Mouse (Mus musculus) forebrain, embryonic 13.5 days (tissue): ENCODE results near the gene Dtx3. TPM values are rescaled to one million over a fixed set of nuclear protein-coding genes. Genes with fewer than 3 reads are reported as not detected.

ENCODE experiments used
- ATAC-seq: fragments of 200-750 bp; cut with Nextera tagmentation; 2 replicates; pipeline ENCODE4 v1.8.0; 2017
- H3K27ac ChIP-seq: fragments of 300-500 bp; sonication (generic); 2 replicates; pipeline ENCODE4 v1.5.1; 2015; ENCODE audit warnings: inconsistent platforms, mild to moderate bottlenecking, moderate library complexity
- H3K27me3 ChIP-seq: fragments of 300-500 bp; sonication (generic); 2 replicates; pipeline ENCODE4 v1.6.1; 2015; ENCODE audit warnings: mild to moderate bottlenecking, inconsistent platforms
- H3K36me3 ChIP-seq: fragments of 300-500 bp; sonication (generic); 2 replicates; pipeline ENCODE4 v1.6.1; 2015; ENCODE audit warnings: mild to moderate bottlenecking, inconsistent platforms; ENCODE audit not compliant: poor library complexity, severe bottlenecking
- H3K4me1 ChIP-seq: fragments of 300-500 bp; sonication (generic); 2 replicates; pipeline ENCODE4 v1.6.1; 2015; ENCODE audit warnings: inconsistent platforms
- H3K4me2 ChIP-seq: fragments of 300-500 bp; sonication (generic); 2 replicates; pipeline ENCODE4 v1.6.1; 2015; ENCODE audit warnings: inconsistent platforms, mild to moderate bottlenecking, moderate library complexity
- H3K4me3 ChIP-seq: fragments of 300-500 bp; sonication (generic); 2 replicates; pipeline ENCODE4 v1.5.1; 2015; ENCODE audit warnings: mild to moderate bottlenecking, inconsistent platforms
- H3K9ac ChIP-seq: fragments of 300-500 bp; sonication (generic); 2 replicates; pipeline ENCODE4 v1.6.1; 2015; ENCODE audit warnings: mild to moderate bottlenecking, inconsistent platforms
- H3K9me3 ChIP-seq: fragments of 300-500 bp; sonication (generic); replicated peaks from 2 replicates; pipeline ENCODE4 v1.6.1; 2016; ENCODE audit warnings: inconsistent platforms
- WGBS: fragments of 180-500 bp; shearing (Covaris S2); methylation state at CpG from one replicate; pipeline ENCODE4 v1.1.7; 2015; 5-methylcytosine and 5-hydroxymethylcytosine counted together
- polyA plus RNA-seq: library from polyadenylated mRNA; unstranded; fragments of >200 nt; fragmentation: Nextera tagmentation; extraction: Ambion mirVana; gene quantifications from 2 replicates; pipeline ENCODE4 v1.2.1, GENCODE M21; 2015

Gene Dtx3
- polyA plus RNA-seq, 1 experiment from 2014 or later = 150 TPM

DNA sequence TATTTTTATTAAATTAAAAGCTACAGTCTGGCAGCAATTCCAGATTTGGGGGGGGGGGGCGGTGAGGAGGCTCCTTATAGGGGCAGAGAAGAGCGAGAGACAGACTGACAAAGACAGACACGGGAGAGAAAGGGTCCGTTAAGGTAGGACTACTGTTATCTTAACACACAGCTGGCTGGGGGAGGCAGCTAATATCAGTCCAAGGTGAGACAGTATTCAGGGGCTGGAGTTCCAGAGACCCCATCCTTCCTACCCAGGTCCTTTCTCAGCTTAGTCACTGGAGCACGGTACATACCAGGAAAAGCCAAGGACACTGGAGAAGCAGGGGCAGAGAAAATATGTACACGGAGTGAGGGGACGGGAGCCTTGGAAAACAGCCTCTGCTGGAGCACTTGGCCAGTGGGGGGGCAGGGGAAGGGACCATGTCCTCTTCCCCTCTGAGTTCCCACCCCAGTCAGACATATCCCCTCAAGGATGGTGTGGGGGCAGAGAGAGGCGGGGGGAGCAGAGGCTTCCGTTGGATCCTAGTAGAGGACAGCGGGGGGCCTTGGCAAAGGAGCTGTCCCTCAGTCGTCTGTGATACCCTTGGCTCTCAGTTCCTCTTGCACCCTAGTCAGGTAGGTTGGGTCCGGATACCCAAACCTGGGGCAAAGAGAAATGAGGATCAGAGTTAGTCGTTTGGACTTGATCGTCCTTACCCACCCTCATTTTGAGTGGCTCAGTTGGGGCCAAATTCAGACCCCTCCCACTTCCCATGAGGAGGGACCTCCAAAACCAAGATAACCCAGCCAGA, 4.9 kb downstream of the Dtx3 start:
- Histone ChIP-seq H3K4me3 (no peak overlapping the region), H3K27ac (peak overlapping the region; percentile 90; the same call in 1 of the 2 replicates), H3K36me3 (peaks cover 35% of the 10 kb centered on the region), H3K4me1 (peaks cover 44% of the 10 kb centered on the region), H3K9ac (no peak overlapping the region), H3K4me2 (peak overlapping the region; percentile 96), H3K9me3 (no peaks in the 10 kb centered on the region), H3K27me3 (no peaks in the 10 kb centered on the region)
- 36% methylated on average over 14 of the region's 14 CpGs for WGBS
- ATAC-seq = no peak

DNA sequence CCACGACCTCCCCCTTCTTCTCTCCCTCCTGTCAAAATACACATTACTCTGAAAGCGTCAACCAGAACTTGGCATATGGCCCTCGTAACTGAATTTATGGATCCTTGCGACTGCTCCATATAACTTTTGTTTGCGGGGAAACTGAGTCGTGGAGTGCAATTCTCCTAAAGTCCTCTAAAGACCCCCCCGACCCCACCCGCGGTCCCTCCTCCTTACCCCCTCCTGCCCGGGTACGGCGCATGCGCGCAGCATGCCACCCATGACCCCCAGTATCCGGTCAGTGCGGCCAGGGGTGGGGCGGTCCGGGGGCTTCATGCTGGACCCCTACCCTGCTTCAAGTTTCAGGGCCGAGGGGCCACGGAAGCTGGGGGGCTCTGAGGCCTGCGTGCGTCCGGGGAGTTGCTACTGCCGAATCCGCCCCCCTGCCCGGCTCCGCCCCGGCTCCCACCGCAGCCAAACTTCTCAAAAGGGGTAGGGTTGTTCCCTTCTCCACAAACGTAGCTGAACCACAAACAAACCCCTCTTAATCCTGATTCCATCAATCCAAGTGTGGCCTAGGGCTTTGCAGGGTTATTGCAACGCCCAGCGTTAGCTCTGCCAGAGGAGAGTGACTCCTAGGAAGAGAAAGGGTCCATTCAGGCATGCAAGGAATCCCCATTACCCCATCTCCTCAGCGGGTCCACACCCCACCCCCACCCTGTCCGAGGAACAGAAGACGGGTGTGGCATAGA, 5.7 kb downstream of the Dtx3 start, which contains the start of gene Arhgef25:
Arhgef25 (minus strand) TSS at position 433 of the 731 bp plus-strand sequence.
- ATAC-seq = no peak

DNA sequence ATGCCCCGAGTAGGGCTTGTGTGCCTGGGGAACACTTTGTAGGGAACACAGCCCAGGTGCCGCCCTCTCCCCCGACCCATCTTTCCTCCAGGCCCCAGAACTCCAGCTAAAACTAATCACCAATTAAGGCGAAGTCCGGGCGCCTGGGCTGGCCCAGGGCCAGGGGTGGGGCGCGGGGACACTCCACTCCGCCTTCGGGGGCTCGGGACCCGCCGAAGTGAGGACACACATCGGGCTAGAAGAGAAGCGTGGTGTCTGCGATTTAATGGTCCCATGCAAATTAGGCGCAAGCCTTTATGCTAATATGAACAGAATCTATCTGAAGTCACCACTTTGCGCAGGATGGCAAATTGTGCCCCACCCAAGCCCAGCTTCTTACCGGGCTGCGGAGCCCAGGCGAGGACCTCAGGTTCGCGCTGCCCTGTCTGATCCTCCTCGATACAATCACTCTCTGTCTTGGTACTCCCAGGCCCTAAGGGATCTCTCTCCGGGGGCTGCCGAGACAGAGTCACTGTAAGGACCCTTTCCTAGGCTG, 6.3 kb downstream of the Dtx3 start:
- under 1% methylated on average over 26 of the region's 26 CpGs for WGBS
- Histone ChIP-seq H3K4me1 (peaks cover 41% of the 10 kb centered on the region), H3K9me3 (no peaks in the 10 kb centered on the region), H3K4me3 (peak overlapping the region; percentile 71), H3K4me2 (peak overlapping the region; percentile 96), H3K27me3 (no peaks in the 10 kb centered on the region), H3K9ac (peak overlapping the region; percentile 84), H3K27ac (peak overlapping the region; percentile 90), H3K36me3 (peaks cover 35% of the 10 kb centered on the region)
- peak; percentile 23 for ATAC-seq

More for the DNA sequence above, 5.7 kb downstream of the Dtx3 start, which contains the start of gene Arhgef25:
- Histone ChIP-seq H3K4me3 (peak within 1 kb of the TSS; percentile 71), H3K9ac (peak within 1 kb of the TSS; percentile 84), H3K4me2 (peak within 1 kb of the TSS; percentile 96), H3K36me3 (peaks cover 35% of the 10 kb centered on the region), H3K4me1 (peaks cover 42% of the 10 kb centered on the region), H3K27ac (peak within 1 kb of the TSS; percentile 90), H3K9me3 (no peaks in the 10 kb centered on the region), H3K27me3 (no peaks in the 10 kb centered on the region)
- WGBS = 1% methylated on average over 35 of the region's 35 CpGs

DNA sequence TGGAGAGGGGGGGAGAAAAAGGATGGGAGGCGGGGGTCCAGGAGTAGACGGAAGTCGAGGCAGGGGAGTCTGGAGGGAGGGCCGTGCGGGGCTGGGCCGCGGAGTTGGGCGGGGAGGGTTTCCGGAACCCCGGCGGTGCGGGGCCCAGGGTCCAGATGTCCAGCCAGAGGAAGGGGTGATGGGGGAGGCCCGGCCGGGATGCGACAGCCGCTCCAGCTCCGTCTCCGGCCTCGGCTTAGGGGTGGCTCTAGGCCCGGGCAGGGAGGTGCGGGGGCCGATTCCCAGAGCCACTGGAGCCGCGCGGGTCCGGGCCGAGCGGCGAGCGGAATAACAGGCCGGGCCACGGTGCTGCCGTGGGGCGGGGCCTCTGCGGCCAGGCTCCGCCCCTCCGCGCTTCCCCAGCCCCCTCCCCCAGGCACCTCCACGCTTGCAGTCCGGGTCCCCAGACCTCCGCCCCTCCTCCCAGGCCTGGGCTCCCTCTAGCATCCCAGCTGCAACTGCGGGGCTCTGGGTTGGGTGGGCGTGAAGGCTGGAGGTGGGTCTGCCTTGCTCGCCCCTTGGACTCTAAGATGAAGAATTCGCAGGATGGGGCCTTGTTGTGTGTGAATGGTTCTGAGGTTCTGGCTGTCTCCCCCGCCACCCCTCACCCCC, 6.9 kb downstream of the Dtx3 start:
- ATAC-seq = peak; percentile 79
- Histone ChIP-seq H3K4me1 (peaks cover 47% of the 10 kb centered on the region), H3K9ac (peak overlapping the region; percentile 84), H3K36me3 (peaks cover 35% of the 10 kb centered on the region), H3K9me3 (no peaks in the 10 kb centered on the region), H3K27me3 (no peaks in the 10 kb centered on the region), H3K27ac (peak overlapping the region; percentile 90), H3K4me3 (peak overlapping the region; percentile 71), H3K4me2 (peak overlapping the region; percentile 96)
- WGBS = under 1% methylated on average over 26 of the region's 46 CpGs

DNA sequence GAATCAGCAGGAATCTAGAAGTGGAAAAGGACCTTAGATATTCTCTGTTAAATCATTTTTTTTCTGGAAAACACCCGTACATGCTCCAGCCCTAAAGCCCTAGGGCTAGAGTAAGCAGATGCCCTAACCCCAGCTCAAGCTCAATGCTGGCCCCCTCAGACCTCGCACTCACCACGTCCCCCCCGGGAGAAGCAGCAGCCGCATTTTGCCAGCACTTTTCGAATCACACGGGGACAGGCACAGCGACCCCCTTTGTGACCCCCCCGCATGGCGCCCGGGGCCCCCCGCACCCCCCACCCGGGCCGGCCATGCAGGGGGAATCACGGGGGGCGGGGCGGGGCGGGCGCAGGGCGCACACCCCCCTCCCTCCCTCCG, 7.5 kb downstream of the Dtx3 start:
- no peak for ATAC-seq
- WGBS = under 1% methylated on average over 15 of the region's 21 CpGs
- H3K4me2 ChIP-seq = peak overlapping the region; percentile 96
- H3K9me3 ChIP-seq = no peaks in the 10 kb centered on the region
- peaks cover 48% of the 10 kb centered on the region for H3K4me1 ChIP-seq
- H3K27ac ChIP-seq = peak overlapping the region; percentile 90
- no peaks in the 10 kb centered on the region for H3K27me3 ChIP-seq
- H3K9ac ChIP-seq = peak overlapping the region; percentile 84
- H3K36me3 ChIP-seq = peaks cover 33% of the 10 kb centered on the region
- peak overlapping the region; percentile 71 for H3K4me3 ChIP-seq

DNA sequence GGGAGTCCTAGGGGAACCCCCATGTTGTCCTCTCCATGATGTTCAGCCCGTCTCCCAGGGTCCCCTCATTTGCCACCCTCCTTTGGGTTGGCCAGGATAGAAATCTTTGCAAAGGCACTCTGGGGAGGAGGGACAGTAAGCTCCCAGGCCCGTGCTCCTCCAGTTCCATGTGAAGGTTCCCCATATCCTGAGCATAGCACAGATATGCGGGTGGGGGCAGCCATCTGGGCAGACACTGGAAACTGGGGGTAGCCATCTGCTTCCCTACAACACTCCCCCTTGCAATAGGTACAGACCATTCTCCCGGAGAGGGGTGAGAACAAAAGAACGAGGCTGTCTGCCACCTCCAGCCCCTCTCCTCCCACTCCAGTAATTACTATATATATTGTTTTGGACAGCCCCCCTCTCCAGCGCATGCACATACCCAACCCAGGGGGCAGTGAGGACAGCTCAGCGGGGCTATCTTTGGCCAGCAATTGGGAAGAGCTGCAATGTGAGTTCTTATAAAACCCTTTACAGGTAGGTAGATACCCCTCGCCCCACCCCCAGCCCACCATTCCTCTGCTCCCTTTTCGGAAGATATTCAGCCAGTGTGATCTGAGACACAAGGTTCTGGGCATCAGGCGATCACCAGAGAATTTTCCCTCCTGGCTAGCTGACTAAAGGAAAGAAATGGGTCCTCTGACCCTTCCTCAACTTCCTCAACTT, 8.0 kb downstream of the Dtx3 start:
- H3K4me3 ChIP-seq = peak overlapping the region; percentile 71
- peak overlapping the region; percentile 90 for H3K27ac ChIP-seq
- H3K4me1 ChIP-seq = peaks cover 48% of the 10 kb centered on the region
- peaks cover 27% of the 10 kb centered on the region for H3K36me3 ChIP-seq
- peak overlapping the region; percentile 96 for H3K4me2 ChIP-seq
- no peaks in the 10 kb centered on the region for H3K9me3 ChIP-seq
- WGBS = 29% methylated on average over 10 of the region's 10 CpGs
- peak overlapping the region; percentile 84 for H3K9ac ChIP-seq
- peak; percentile 36 for ATAC-seq
- 0 out of 2 replicates have a peak, but pooled peaks cover 3% of the 10 kb centered on the region for H3K27me3 ChIP-seq

DNA sequence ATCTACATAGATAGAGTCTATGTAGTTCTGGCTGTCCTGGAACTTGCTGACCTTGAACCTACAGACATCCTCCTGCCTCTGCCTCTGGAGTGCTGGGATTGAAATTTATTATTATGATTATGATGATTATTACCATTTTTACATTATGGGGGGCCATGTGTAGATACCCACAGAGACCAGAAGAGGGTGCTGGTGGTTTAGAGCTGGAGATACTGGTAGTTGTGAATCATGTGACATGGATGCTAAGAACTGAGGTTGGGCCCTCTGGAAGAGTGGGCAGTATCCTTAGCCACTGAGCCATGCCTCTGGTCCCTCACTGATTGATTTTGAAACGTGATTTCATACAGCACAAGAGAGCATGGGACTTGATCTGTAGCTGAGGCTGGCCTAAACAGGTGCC, 9.1 kb downstream of the Dtx3 start:
- H3K36me3 ChIP-seq = peaks cover 19% of the 10 kb centered on the region
- 83% methylated on average over 1 of the region's 1 CpGs for WGBS
- peaks cover 10% of the 10 kb centered on the region for H3K27me3 ChIP-seq
- no peak overlapping the region for H3K4me3 ChIP-seq
- no peak overlapping the region for H3K9ac ChIP-seq
- H3K27ac ChIP-seq = no peak overlapping the region
- H3K4me2 ChIP-seq = peak overlapping the region; percentile 96; the same call in 1 of the 2 replicates
- H3K4me1 ChIP-seq = peaks cover 48% of the 10 kb centered on the region
- H3K9me3 ChIP-seq = no peaks in the 10 kb centered on the region
- ATAC-seq = no peak

DNA sequence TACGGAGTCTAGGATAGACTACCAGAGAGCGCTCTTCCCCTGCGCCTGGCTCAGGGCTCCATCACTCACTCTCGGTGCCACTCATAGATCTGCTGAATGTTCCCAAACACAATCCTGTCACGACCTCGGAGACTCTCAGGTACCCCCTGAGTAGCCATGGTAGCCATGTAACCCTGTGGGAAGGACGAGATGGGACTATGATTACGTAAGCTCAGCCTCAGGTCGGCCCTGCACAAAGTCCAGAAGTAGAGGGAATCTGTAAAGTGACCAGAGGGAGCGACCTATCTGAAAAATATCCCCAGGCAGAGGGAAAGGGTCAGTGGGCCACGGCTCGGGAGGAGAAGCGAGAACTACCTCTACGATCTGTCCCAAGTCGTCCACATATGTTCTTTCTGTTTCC, 10.0 kb downstream of the Dtx3 start:
- Histone ChIP-seq H3K4me2 (no peak overlapping the region), H3K36me3 (peaks cover 9% of the 10 kb centered on the region; the same call in 1 of the 2 replicates), H3K4me1 (peaks cover 48% of the 10 kb centered on the region), H3K9ac (no peak overlapping the region), H3K27ac (no peak overlapping the region), H3K27me3 (peaks cover 19% of the 10 kb centered on the region), H3K4me3 (no peak overlapping the region), H3K9me3 (no peaks in the 10 kb centered on the region)
- ATAC-seq = no peak
- 84% methylated on average over 15 of the region's 15 CpGs for WGBS

DNA sequence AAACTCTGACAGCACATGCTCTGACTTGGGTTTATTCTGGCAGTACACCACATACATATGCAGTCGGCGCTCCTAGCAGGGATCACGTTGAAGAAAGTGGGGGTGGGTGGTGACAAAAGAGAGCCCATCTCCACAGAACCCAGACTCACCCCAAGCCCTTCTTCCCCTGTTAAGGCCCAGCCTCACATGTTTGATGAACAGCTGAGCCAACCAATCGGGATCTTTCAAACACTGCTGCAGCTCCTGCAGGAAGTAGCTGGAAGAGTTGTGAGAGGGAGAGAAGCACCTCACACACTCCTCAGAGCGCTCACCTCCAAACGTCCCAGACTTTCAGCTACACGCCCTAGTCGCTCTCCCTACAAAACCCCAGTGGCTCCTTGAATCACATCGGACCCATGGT, 10.4 kb downstream of the Dtx3 start:
- no peak for ATAC-seq
- 71% methylated on average over 9 of the region's 9 CpGs for WGBS
- Histone ChIP-seq H3K27ac (no peak overlapping the region), H3K36me3 (peaks cover 8% of the 10 kb centered on the region; the same call in 1 of the 2 replicates), H3K4me2 (no peak overlapping the region), H3K4me3 (no peak overlapping the region), H3K27me3 (peaks cover 23% of the 10 kb centered on the region), H3K4me1 (peaks cover 48% of the 10 kb centered on the region), H3K9me3 (no peaks in the 10 kb centered on the region), H3K9ac (no peak overlapping the region)

DNA sequence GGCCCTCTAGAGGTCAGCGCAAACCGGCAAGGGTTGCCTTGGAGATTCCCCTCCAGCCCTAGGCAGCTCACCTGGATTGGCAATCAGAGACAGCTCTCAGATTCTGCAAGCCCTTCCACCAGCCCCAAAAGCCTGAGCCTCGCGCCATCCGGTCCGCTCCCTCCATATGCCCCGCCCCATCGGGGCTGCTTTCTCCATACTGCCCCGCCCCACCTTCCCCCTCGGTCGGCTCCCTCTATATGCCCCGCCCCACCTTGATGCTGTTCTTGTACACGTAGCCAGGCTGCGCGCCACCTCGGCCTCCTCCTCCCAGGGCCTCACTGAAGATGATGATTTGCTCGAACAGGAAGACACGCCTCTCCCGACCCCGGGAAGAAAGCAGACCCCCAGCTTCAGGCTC, 11.8 kb downstream of the Dtx3 start:
- Histone ChIP-seq H3K36me3 (peaks cover 8% of the 10 kb centered on the region; the same call in 1 of the 2 replicates), H3K27me3 (peaks cover 37% of the 10 kb centered on the region), H3K4me1 (peaks cover 39% of the 10 kb centered on the region), H3K27ac (no peak overlapping the region), H3K9ac (peak overlapping the region; percentile 40), H3K4me2 (peak overlapping the region; percentile 40), H3K9me3 (no peaks in the 10 kb centered on the region), H3K4me3 (peak overlapping the region; percentile 13; the same call in 1 of the 2 replicates)
- WGBS = 14% methylated on average over 20 of the region's 20 CpGs
- ATAC-seq = no peak

DNA sequence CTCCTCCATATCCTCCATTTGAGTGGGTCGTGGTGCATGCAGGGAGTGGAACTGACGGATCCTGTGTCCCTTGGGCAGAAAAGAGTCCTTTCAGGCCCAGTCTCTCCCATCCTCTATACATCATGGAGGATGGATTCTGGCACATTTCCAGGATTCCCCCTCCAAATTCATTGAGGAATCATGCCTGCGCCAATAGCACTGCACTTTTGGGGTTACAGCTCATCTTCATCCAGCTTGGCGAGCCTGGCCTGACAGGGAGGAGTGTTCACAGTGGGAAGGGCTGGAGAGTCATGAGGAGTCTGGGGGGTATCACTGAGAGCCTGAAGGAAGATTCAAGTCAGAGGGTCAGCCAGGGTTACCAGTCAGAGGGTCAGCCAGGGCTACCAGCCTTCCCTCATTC, 12.9 kb downstream of the Dtx3 start:
- H3K4me3 ChIP-seq = no peak overlapping the region
- H3K9me3 ChIP-seq = no peaks in the 10 kb centered on the region
- H3K9ac ChIP-seq = no peak overlapping the region
- peaks cover 8% of the 10 kb centered on the region; the same call in 1 of the 2 replicates for H3K36me3 ChIP-seq
- ATAC-seq = no peak
- no peak overlapping the region for H3K27ac ChIP-seq
- peaks cover 47% of the 10 kb centered on the region for H3K27me3 ChIP-seq
- H3K4me2 ChIP-seq = no peak overlapping the region
- WGBS = 85% methylated on average over 4 of the region's 4 CpGs
- peaks cover 43% of the 10 kb centered on the region for H3K4me1 ChIP-seq
